Mouse (Mus musculus) forebrain, postnatal 0 days (tissue): ENCODE measurements around the gene Gm15294. TPM values are rescaled to one million over a fixed set of nuclear protein-coding genes. Genes with fewer than 3 reads are reported as not detected.

Source experiments
- ATAC-seq: fragments of 200-750 bp; cut with Nextera tagmentation; 2 replicates; pipeline ENCODE4 v1.8.0; 2017; ENCODE audit warnings: mild to moderate bottlenecking, moderate library complexity
- DNase-seq: peaks from one replicate; pipeline ENCODE4 v3.0.0-alpha.2; 2015
- H3K27ac ChIP-seq: fragments of 300-500 bp; sonication (generic); 2 replicates; pipeline ENCODE4 v1.5.1; 2014; ENCODE audit warnings: low read depth, mild to moderate bottlenecking, antibody characterized with exemption, low read length, moderate library complexity, mixed read lengths
- H3K27me3 ChIP-seq: fragments of 300-500 bp; sonication (generic); 2 replicates; pipeline ENCODE4 v1.6.1; 2014; ENCODE audit warnings: mild to moderate bottlenecking, low read length, mixed read lengths; ENCODE audit not compliant: insufficient read depth
- H3K36me3 ChIP-seq: fragments of 300-500 bp; sonication (generic); 2 replicates; pipeline ENCODE4 v1.6.1; 2014; ENCODE audit warnings: mild to moderate bottlenecking, moderate library complexity; ENCODE audit not compliant: insufficient read depth
- H3K4me1 ChIP-seq: fragments of 300-500 bp; sonication (generic); 2 replicates; pipeline ENCODE4 v1.6.1; 2014; ENCODE audit warnings: antibody characterized with exemption; ENCODE audit not compliant: insufficient read depth
- H3K4me2 ChIP-seq: fragments of 300-500 bp; sonication (generic); 2 replicates; pipeline ENCODE4 v1.6.1; 2014; ENCODE audit warnings: low read depth, mild to moderate bottlenecking, moderate library complexity
- H3K4me3 ChIP-seq: fragments of 300-500 bp; sonication (generic); 2 replicates; pipeline ENCODE4 v1.5.1; 2014; ENCODE audit warnings: low read depth, low read length, mixed read lengths
- H3K9ac ChIP-seq: fragments of 300-500 bp; sonication (generic); 2 replicates; pipeline ENCODE4 v1.6.1; 2014; ENCODE audit warnings: mild to moderate bottlenecking
- H3K9me3 ChIP-seq: fragments of 300-500 bp; sonication (generic); 2 replicates; pipeline ENCODE4 v1.6.1; 2016; ENCODE audit warnings: low read length
- CTCF ChIP-seq: sonication (generic); IDR thresholded peaks from 2 replicates; pipeline ENCODE4 v1.5.1; 2016; ENCODE audit warnings: antibody characterized with exemption, control low read depth, low read depth
- WGBS: fragments of 180-500 bp; shearing (Covaris S2); extraction: QIAGEN DNeasy Blood & Tissue Kit; methylation state at CpG from one replicate; pipeline ENCODE4 v1.1.7; 2014; 5-methylcytosine and 5-hydroxymethylcytosine counted together
- polyA plus RNA-seq: library from polyadenylated mRNA; unstranded; fragments of >200 nt; fragmentation: Nextera tagmentation; extraction: Ambion mirVana; gene quantifications from 2 replicates; pipeline ENCODE4 v1.2.1, GENCODE M21; 2015
- total RNA-seq: library from RNA; depleted of rRNA; stranded (reverse); fragments of >200 nt; gene quantifications from 2 replicates; pipeline ENCODE4 v1.2.3, GENCODE M21; 2014; rRNA removed

Gm15294 gene
- total RNA-seq (not detected in 2 replicates), polyA plus RNA-seq (not detected in 2 replicates)

- WGBS, result 95% methylated on average over 4 of the region's 4 CpGs
- Histone ChIP-seq H3K36me3 (no peaks in the 10 kb centered on the region), H3K4me2 (no peak within 1 kb of the TSS), H3K4me1 (no peaks in the 10 kb centered on the region), H3K4me3 (no peak within 1 kb of the TSS), H3K27ac (no peak within 1 kb of the TSS), H3K9ac (no peak within 1 kb of the TSS), H3K9me3 (no peaks in the 10 kb centered on the region), H3K27me3 (no peaks in the 10 kb centered on the region)
- DNase-seq (no peak), ATAC-seq (no peak)
- TF ChIP-seq CTCF, result no peak
Measured at GRCm38 (mm10) chrX:141875135-141875534, at the start of gene Gm15294. Gm15294 (minus strand) TSS chrX:141875235.

- Histone ChIP-seq H3K9ac (no peak overlapping the region), H3K4me1 (no peaks in the 10 kb centered on the region), H3K27ac (no peak overlapping the region), H3K9me3 (no peaks in the 10 kb centered on the region), H3K27me3 (no peaks in the 10 kb centered on the region; the same call in 1 of the 2 replicates), H3K36me3 (no peaks in the 10 kb centered on the region), H3K4me2 (no peak overlapping the region), H3K4me3 (no peak overlapping the region)
- WGBS, result 48% methylated on average over 4 of the region's 4 CpGs
- TF ChIP-seq CTCF, result no peak
- DNase-seq (no peak), ATAC-seq (no peak)
Measured at GRCm38 (mm10) chrX:141884336-141885048, 9.5 kb upstream of the Gm15294 start.

GRCm38 (mm10) chrX:141874024-141874423 is 1.0 kb downstream of the Gm15294 start:
- Histone ChIP-seq H3K4me1 (no peaks in the 10 kb centered on the region), H3K9ac (no peak overlapping the region), H3K9me3 (no peaks in the 10 kb centered on the region), H3K36me3 (no peaks in the 10 kb centered on the region), H3K27me3 (no peaks in the 10 kb centered on the region), H3K4me2 (no peak overlapping the region), H3K27ac (no peak overlapping the region), H3K4me3 (no peak overlapping the region)
- WGBS, result 49% methylated on average over 11 of the region's 11 CpGs
- no peak for TF ChIP-seq CTCF
- ATAC-seq, result no peak
- no peak for DNase-seq

GRCm38 (mm10) chrX:141873597-141873996 is 1.4 kb downstream of the Gm15294 start:
- Histone ChIP-seq H3K36me3 (no peaks in the 10 kb centered on the region), H3K4me1 (no peaks in the 10 kb centered on the region), H3K4me2 (no peak overlapping the region), H3K9ac (no peak overlapping the region), H3K27ac (no peak overlapping the region), H3K4me3 (no peak overlapping the region), H3K27me3 (no peaks in the 10 kb centered on the region), H3K9me3 (no peaks in the 10 kb centered on the region)
- 44% methylated on average over 4 of the region's 4 CpGs for whole genome bisulfite sequencing
- TF ChIP-seq CTCF, result no peak
- DNase-seq (no peak), ATAC-seq (no peak)

GRCm38 (mm10) chrX:141855684-141856396 is 19.2 kb downstream of the Gm15294 start:
- no peak for TF ChIP-seq CTCF
- Histone ChIP-seq H3K4me1 (no peaks in the 10 kb centered on the region), H3K27ac (no peak overlapping the region), H3K4me3 (no peak overlapping the region), H3K9me3 (no peaks in the 10 kb centered on the region), H3K4me2 (no peak overlapping the region), H3K27me3 (no peaks in the 10 kb centered on the region), H3K36me3 (no peaks in the 10 kb centered on the region), H3K9ac (no peak overlapping the region)
- no peak for DNase-seq
- WGBS, result 27% methylated on average over 6 of the region's 6 CpGs
- no peak for ATAC-seq

Other genes with a start within 250 kb of the Gm15294 start
- 6.3 and 19.2 TPM in 2 replicates for gene Irs4, start 150.0 kb downstream of the Gm15294 start, total RNA-seq
- gene Irs4, start 150.0 kb downstream of the Gm15294 start, polyA plus RNA-seq, result 1.1 and 2.9 TPM in 2 replicates